Mouse (Mus musculus) cerebellum, adult 18-20 months (tissue): ENCODE results near the gene Fzd1.

ENCODE experiments used
- DNase-seq, 2 experiments: peaks; one replicate each; pipeline ENCODE4 v3.0.0; 2021

Gene Fzd1

GRCm38 (mm10) chr5:4757902-4758301 lies at the start of gene Fzd1:
TSS of gene Fzd1 (minus strand) at chr5:4758035.
- DNase-seq, result peak; percentile 89 to 93

- DNase-seq, result no peak
These were observed 47.4 kb upstream of the Fzd1 start for GRCm38 (mm10) chr5:4805228-4805627.

- no peak for DNase-seq
These were observed 45.9 kb upstream of the Fzd1 start for GRCm38 (mm10) chr5:4803708-4804107.

GRCm38 (mm10) chr5:4801971-4802370 lies 44.1 kb upstream of the Fzd1 start:
- DNase-seq, result no peak

GRCm38 (mm10) chr5:4801096-4801850 lies 43.4 kb upstream of the Fzd1 start:
- no peak for DNase-seq

GRCm38 (mm10) chr5:4791219-4791618 lies 33.4 kb upstream of the Fzd1 start:
- DNase-seq, result no peak

- DNase-seq, result no peak
These were observed 32.4 kb upstream of the Fzd1 start for GRCm38 (mm10) chr5:4790265-4790664.

GRCm38 (mm10) chr5:4788484-4788883 lies 30.6 kb upstream of the Fzd1 start:
- DNase-seq, result no peak

GRCm38 (mm10) chr5:4786816-4787215 lies 29.0 kb upstream of the Fzd1 start:
- DNase-seq, result no peak

- no peak for DNase-seq
These were observed 20.4 kb upstream of the Fzd1 start for GRCm38 (mm10) chr5:4778274-4778673.

- DNase-seq, result no peak
These were observed 18.7 kb upstream of the Fzd1 start for GRCm38 (mm10) chr5:4776495-4776894.

- no peak for DNase-seq
These were observed 15.4 kb upstream of the Fzd1 start for GRCm38 (mm10) chr5:4773090-4773772.

GRCm38 (mm10) chr5:4770609-4771008 lies 12.8 kb upstream of the Fzd1 start:
- no peak for DNase-seq

- no peak for DNase-seq
These were observed 10.1 kb upstream of the Fzd1 start for GRCm38 (mm10) chr5:4767896-4768295.

GRCm38 (mm10) chr5:4766719-4767118 lies 8.9 kb upstream of the Fzd1 start:
- no peak for DNase-seq

- no peak for DNase-seq
These were observed 4.1 kb upstream of the Fzd1 start for GRCm38 (mm10) chr5:4761891-4762290.

- DNase-seq, result no peak
These were observed 671 bp upstream of the Fzd1 start for GRCm38 (mm10) chr5:4758331-4759080.

- peak; percentile 64 to 75 for DNase-seq
These were observed 744 bp downstream of the Fzd1 start for GRCm38 (mm10) chr5:4756871-4757711.

- DNase-seq, result peak; percentile 51 to 69
These were observed 1.7 kb downstream of the Fzd1 start for GRCm38 (mm10) chr5:4756001-4756681.

- DNase-seq, result no peak
These were observed 2.5 kb downstream of the Fzd1 start for GRCm38 (mm10) chr5:4755326-4755725.

- peak in 1 of 2 experiments; percentile 19 for DNase-seq
These were observed 3.0 kb downstream of the Fzd1 start for GRCm38 (mm10) chr5:4754701-4755281.

GRCm38 (mm10) chr5:4753161-4753560 lies 4.7 kb downstream of the Fzd1 start:
- no peak for DNase-seq
